Mouse (Mus musculus) midbrain, postnatal 0 days (tissue): ENCODE measurements around the gene Agmo. TPM values are rescaled to one million over a fixed set of nuclear protein-coding genes. Genes with fewer than 3 reads are reported as not detected.

Experiments
- ATAC-seq: fragments of 200-750 bp; cut with Nextera tagmentation; 2 replicates; pipeline ENCODE4 v1.8.0; 2017; ENCODE audit warnings: moderate number of reproducible peaks, mild to moderate bottlenecking, moderate TSS enrichment, moderate library complexity; ENCODE audit not compliant: low FRiP score
- DNase-seq: peaks from one replicate; pipeline ENCODE4 v3.0.0-alpha.2; 2015; ENCODE audit warnings: low spot score
- H3K27ac ChIP-seq: fragments of 300-500 bp; sonication (generic); 2 replicates; pipeline ENCODE4 v1.5.1; 2014; ENCODE audit warnings: low read depth, mild to moderate bottlenecking, low read length, mixed read lengths
- H3K27me3 ChIP-seq: fragments of 300-500 bp; sonication (generic); 2 replicates; pipeline ENCODE4 v1.6.1; 2014; ENCODE audit warnings: low read length, control low read depth, mixed read lengths; ENCODE audit not compliant: insufficient read depth
- H3K36me3 ChIP-seq: fragments of 300-500 bp; sonication (generic); 2 replicates; pipeline ENCODE4 v1.6.1; 2014; ENCODE audit warnings: low read length, control low read depth, mixed read lengths; ENCODE audit not compliant: insufficient read depth
- H3K4me1 ChIP-seq: fragments of 300-500 bp; sonication (generic); 2 replicates; pipeline ENCODE4 v1.6.1; 2014; ENCODE audit warnings: mild to moderate bottlenecking, control low read depth, antibody characterized with exemption, low read length, mixed read lengths; ENCODE audit not compliant: insufficient read depth
- H3K4me2 ChIP-seq: fragments of 300-500 bp; sonication (generic); 2 replicates; pipeline ENCODE4 v1.6.1; 2014; ENCODE audit warnings: low read depth, mild to moderate bottlenecking, low read length, mixed read lengths; ENCODE audit not compliant: poor library complexity, severe bottlenecking
- H3K4me3 ChIP-seq: fragments of 300-500 bp; sonication (generic); 2 replicates; pipeline ENCODE4 v1.5.1; 2014; ENCODE audit warnings: low read depth, mild to moderate bottlenecking, low read length, moderate library complexity
- H3K9ac ChIP-seq: fragments of 300-500 bp; sonication (generic); replicated peaks from 2 replicates; pipeline ENCODE4 v1.6.1; 2014; ENCODE audit warnings: mild to moderate bottlenecking, low read length, moderate library complexity, mixed read lengths; ENCODE audit not compliant: poor library complexity, severe bottlenecking
- H3K9me3 ChIP-seq: fragments of 300-500 bp; sonication (generic); 2 replicates; pipeline ENCODE4 v1.6.1; 2016; ENCODE audit warnings: low read length, control low read depth
- CTCF ChIP-seq: IDR thresholded peaks from 2 replicates; pipeline ENCODE4 v1.5.1; 2016; ENCODE audit warnings: antibody characterized with exemption, mild to moderate bottlenecking
- WGBS: fragments of 180-500 bp; shearing (Covaris S2); extraction: QIAGEN DNeasy Blood & Tissue Kit; methylation state at CpG from one replicate; pipeline ENCODE4 v1.1.7; 2014; 5-methylcytosine and 5-hydroxymethylcytosine counted together
- polyA plus RNA-seq: library from polyadenylated mRNA; unstranded; fragments of >200 nt; fragmentation: Nextera tagmentation; extraction: Ambion mirVana; gene quantifications from 2 replicates; pipeline ENCODE4 v1.2.1, GENCODE M21; 2015
- total RNA-seq: library from RNA; depleted of rRNA; stranded (reverse); fragments of >200 nt; gene quantifications from 2 replicates; pipeline ENCODE4 v1.2.3, GENCODE M21; 2014

Gene Agmo
- total and polyA plus RNA-seq, 2 experiments from 2014 or later: 2.2 to 2.5 TPM

- ATAC-seq: no peak
Measured at GRCm38 (mm10) chr12:37540994-37541393, 299.6 kb downstream of the Agmo start.

GRCm38 (mm10) chr12:37558284-37558683, 316.8 kb downstream of the Agmo start:
- no peaks in the 10 kb centered on the region for H3K36me3 ChIP-seq
- 54% methylated on average over 1 of the region's 1 CpGs for WGBS
- no peak overlapping the region for H3K27ac ChIP-seq
- DNase-seq: no peak
- no peak overlapping the region for H3K4me2 ChIP-seq
- no peaks in the 10 kb centered on the region for H3K9me3 ChIP-seq
- H3K9ac ChIP-seq: no peak overlapping the region
- no peak overlapping the region for H3K4me3 ChIP-seq
- H3K27me3 ChIP-seq: no peaks in the 10 kb centered on the region
- no peak for TF ChIP-seq CTCF
- H3K4me1 ChIP-seq: no peaks in the 10 kb centered on the region
- no peak for ATAC-seq

More at GRCm38 (mm10) chr12:37540994-37541393, 299.6 kb downstream of the Agmo start:
- Histone ChIP-seq H3K9me3 (no peaks in the 10 kb centered on the region), H3K9ac (no peak overlapping the region), H3K4me1 (no peaks in the 10 kb centered on the region), H3K4me2 (no peak overlapping the region), H3K4me3 (no peak overlapping the region), H3K27me3 (no peaks in the 10 kb centered on the region), H3K27ac (no peak overlapping the region), H3K36me3 (no peaks in the 10 kb centered on the region)
- 81% methylated on average over 1 of the region's 1 CpGs for WGBS
- TF ChIP-seq CTCF: no peak
- no peak for DNase-seq

- no peak for ATAC-seq
- H3K27ac ChIP-seq: no peak overlapping the region
- H3K4me2 ChIP-seq: no peak overlapping the region
- H3K36me3 ChIP-seq: no peaks in the 10 kb centered on the region
- no peak overlapping the region for H3K9ac ChIP-seq
- H3K4me1 ChIP-seq: no peaks in the 10 kb centered on the region
- TF ChIP-seq CTCF: no peak
- no peak for DNase-seq
- WGBS: 82% methylated on average over 5 of the region's 5 CpGs
- no peaks in the 10 kb centered on the region for H3K27me3 ChIP-seq
- no peak overlapping the region for H3K4me3 ChIP-seq
- H3K9me3 ChIP-seq: no peaks in the 10 kb centered on the region
Measured at GRCm38 (mm10) chr12:37565882-37566596, 324.6 kb downstream of the Agmo start.

- Histone ChIP-seq H3K27me3 (no peaks in the 10 kb centered on the region), H3K4me2 (no peak overlapping the region), H3K4me3 (no peak overlapping the region), H3K4me1 (no peaks in the 10 kb centered on the region), H3K9me3 (no peaks in the 10 kb centered on the region), H3K27ac (no peak overlapping the region), H3K9ac (no peak overlapping the region), H3K36me3 (no peaks in the 10 kb centered on the region)
- whole genome bisulfite sequencing: 84% methylated on average over 3 of the region's 3 CpGs
- ATAC-seq (no peak), DNase-seq (no peak)
- TF ChIP-seq CTCF: no peak
Measured at GRCm38 (mm10) chr12:37571922-37572321, 330.5 kb downstream of the Agmo start.

- H3K27me3 ChIP-seq: no peaks in the 10 kb centered on the region
- no peak overlapping the region for H3K9ac ChIP-seq
- H3K27ac ChIP-seq: no peak overlapping the region
- no peaks in the 10 kb centered on the region for H3K36me3 ChIP-seq
- peak; percentile 66 for TF ChIP-seq CTCF
- no peaks in the 10 kb centered on the region for H3K4me1 ChIP-seq
- DNase-seq: peak; percentile 59
- H3K4me3 ChIP-seq: no peak overlapping the region
- no peaks in the 10 kb centered on the region for H3K9me3 ChIP-seq
- ATAC-seq: no peak
- 57% methylated on average over 8 of the region's 8 CpGs for WGBS
- no peak overlapping the region for H3K4me2 ChIP-seq
Measured at GRCm38 (mm10) chr12:37582777-37583176, 341.3 kb downstream of the Agmo start.

- no peak overlapping the region for H3K4me3 ChIP-seq
- ATAC-seq (no peak), DNase-seq (no peak)
- 71% methylated on average over 3 of the region's 3 CpGs for WGBS
- H3K4me1 ChIP-seq: no peaks in the 10 kb centered on the region
- no peaks in the 10 kb centered on the region for H3K27me3 ChIP-seq
- no peaks in the 10 kb centered on the region for H3K9me3 ChIP-seq
- H3K27ac ChIP-seq: no peak overlapping the region
- no peaks in the 10 kb centered on the region for H3K36me3 ChIP-seq
- no peak for TF ChIP-seq CTCF
- no peak overlapping the region for H3K4me2 ChIP-seq
- H3K9ac ChIP-seq: no peak overlapping the region
Measured at GRCm38 (mm10) chr12:37592853-37593252, 351.4 kb downstream of the Agmo start.
